Mouse (Mus musculus) frontal cortex, adult 2 months (tissue): ENCODE data around the gene Insm1. TPM values are rescaled to one million over a fixed set of nuclear protein-coding genes. Genes with fewer than 3 reads are reported as not detected.

Source experiments
- DNase-seq, 2 experiments: peaks; one replicate each; pipeline ENCODE4 v3.0.0; 2022; ENCODE audit warnings: low spot score in 1 of 2; ENCODE audit errors: extremely low spot score in 1 of 2
- polyA plus RNA-seq: library from polyadenylated mRNA; depleted of rRNA; stranded (reverse); fragments of >200 nt; gene quantifications from 2 replicates; pipeline ENCODE4 v1.2.3, GENCODE M21; 2012; rRNA removed

Insm1 gene
- 6.4 and 8.0 TPM in 2 replicates for polyA plus RNA-seq

- no peak for DNase-seq
Measured at GRCm38 (mm10) chr2:146221076-146221928, at the start of gene Insm1. Gene Insm1, plus strand, starts transcription at chr2:146221921.

DNA sequence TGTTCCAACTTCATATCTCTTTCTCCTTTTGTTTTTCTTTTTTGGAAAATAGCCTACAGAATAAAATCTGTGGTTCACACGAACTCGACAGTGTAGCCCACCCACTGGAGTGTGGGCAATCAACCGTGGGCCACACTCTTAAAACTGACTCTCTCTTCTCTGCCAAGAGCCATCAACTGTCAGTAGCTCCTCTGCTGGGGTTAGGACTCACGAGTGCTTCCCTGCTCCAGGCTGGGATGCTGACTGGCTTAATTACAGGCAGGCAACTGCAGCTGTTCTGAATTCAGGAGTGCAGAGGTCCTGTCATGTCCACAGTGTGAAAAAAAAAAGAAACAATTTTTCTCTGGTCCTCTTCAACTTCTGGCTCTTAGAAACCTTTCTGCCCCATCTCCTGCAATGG is 49.6 kb upstream of the Insm1 start:
- no peak for DNase-seq

DNA sequence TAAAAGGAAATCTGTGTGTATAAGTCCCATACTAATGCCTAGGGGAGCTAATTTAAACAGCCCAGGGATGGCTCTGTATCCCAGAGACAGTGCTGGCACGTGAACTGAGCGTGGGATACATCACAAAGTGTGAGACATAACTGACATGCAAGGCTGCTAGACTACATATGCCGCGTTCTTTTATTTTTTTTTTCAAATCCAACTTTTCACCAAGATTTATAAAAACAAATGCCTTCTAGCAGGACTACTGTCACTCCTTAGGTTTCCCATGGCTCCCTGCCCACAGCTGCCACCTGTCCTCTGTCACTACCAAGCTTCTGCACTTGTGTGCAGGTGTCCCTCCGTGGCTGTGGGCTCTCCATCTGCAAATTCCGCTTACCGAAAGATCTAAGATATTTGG is 47.5 kb upstream of the Insm1 start:
- peak; percentile 31 to 64 for DNase-seq

GRCm38 (mm10) chr2:146178718-146179117 is 43.0 kb upstream of the Insm1 start:
- no peak for DNase-seq

- no peak for DNase-seq
Measured at GRCm38 (mm10) chr2:146183830-146184793, 37.6 kb upstream of the Insm1 start.

DNA sequence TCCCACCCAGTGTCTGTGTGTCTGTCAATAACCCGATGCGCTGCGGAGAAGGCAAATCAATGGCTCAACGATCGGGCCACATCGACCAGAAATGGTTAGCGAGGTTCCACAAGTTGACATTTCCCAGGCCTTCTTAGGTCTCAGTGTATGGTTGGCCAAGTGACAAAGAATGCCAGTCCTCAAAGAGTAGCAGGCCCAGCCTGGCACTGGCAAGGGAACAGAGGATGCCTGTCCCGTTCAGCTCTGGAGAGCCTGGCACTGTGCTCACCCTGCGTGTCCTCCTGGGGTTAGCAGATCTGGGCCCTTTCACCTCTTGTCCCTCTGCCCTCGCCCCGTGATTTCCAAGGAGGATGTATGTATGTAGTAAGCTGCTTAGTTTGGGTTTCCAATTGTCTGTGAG is 25.6 kb upstream of the Insm1 start:
- DNase-seq: no peak

DNA sequence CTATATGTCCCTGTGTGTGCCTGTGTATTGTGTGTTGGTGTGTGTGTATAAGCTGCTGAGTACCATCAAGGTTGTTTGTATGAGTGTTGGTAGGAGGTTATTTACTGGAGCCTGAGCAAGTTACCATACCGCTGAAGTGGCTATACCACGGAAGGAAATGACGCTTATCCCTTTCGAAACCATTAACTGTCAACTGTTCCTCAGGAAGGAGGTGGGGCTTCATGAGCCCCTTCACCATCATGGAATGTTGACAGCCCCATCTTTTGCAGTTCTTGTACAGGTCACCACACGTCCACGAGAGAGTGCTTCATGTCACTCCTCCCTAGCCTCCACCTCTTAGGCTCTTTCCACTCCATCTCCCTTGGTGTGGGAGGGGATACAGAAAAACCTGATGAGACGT is 23.8 kb upstream of the Insm1 start:
- no peak for DNase-seq

DNA sequence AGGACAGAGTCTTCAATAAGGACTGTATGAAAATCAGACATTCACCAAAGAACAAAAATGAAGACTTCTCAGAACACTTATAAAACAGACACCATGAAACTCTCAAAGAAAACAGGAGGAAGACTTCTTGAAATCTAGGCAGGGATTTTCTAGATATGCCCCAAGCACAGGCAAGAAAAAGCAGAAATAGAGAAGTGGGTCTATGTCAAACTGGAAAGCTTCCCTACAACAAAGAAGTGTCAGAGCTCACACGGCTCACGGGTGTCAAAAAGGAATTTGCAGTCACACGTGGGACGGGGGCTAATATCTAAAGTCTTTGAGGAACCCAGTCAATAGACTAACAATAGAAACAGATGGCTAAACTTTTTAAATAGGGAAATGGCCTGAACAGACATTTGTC is 10.8 kb upstream of the Insm1 start:
- DNase-seq: no peak

DNA sequence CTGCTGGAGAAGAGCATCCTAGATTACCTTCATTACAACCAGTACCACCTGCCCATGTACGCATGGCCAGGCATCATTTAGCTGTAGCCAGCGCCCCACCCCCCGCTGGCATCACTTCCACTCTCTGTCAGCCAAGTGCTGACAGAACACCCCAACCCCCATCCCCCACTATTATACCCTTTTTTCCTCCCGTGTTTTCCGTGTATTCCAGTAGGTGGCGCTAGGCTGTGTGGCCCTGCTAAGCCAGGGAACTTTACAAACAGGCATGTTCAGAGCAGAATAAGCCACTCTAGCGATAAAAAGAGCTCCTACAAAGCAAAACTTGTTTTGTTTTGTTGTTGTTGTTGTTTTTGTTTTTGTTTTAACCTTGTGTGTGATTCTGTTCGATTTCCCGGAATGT is 7.0 kb upstream of the Insm1 start:
- DNase-seq: peak in 1 of 2 experiments; percentile 79

DNA sequence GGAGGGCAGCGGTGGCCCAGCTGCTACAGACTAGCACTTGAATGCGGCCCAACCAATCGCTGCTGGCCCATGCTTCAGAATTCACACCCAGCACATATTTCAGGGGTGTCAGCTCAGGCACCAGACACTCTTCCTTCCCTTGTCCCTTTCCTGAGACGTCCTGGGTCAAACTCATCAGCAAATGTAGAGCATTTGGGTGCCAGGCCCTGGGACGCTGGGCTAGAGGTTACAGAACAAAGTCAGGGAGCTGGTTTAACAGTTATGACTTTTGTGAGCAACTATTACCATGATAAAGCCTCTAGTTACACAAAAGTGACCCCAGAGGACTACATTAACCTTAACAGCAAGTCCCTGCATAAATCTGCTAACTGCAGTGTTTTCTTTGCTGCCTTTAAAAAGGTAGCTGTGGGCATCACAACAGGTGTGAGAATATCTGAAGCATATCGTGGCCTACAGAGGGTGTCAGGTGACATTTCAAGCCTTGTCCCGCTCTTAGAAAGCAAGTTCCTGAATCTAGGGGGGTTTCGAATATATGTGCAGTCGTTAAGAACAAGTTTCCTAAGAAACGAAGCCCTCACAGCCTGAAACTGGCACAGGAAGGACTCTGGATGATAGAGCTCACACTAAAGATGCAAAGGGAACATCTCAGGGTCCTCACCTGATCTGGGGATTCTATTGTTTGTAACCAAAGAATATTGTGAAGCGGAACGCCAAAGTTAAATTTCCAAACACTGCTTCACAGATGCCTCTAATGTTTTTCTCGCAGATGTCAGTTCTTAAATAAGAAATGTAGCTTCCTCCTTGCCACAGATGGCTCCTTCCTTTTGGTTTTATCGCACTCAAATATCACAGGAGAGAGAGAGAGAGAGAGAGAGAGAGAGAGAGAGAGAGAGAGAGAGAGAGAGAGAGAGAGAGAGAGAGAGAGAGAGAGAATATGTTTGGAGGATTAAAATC is 5.3 kb upstream of the Insm1 start:
- peak in 1 of 2 experiments; percentile 19 for DNase-seq

- peak in 1 of 2 experiments; percentile 12 for DNase-seq
Measured at GRCm38 (mm10) chr2:146217227-146217980, 4.3 kb upstream of the Insm1 start.

- DNase-seq: no peak
Measured at GRCm38 (mm10) chr2:146218161-146218691, 3.5 kb upstream of the Insm1 start.

DNA sequence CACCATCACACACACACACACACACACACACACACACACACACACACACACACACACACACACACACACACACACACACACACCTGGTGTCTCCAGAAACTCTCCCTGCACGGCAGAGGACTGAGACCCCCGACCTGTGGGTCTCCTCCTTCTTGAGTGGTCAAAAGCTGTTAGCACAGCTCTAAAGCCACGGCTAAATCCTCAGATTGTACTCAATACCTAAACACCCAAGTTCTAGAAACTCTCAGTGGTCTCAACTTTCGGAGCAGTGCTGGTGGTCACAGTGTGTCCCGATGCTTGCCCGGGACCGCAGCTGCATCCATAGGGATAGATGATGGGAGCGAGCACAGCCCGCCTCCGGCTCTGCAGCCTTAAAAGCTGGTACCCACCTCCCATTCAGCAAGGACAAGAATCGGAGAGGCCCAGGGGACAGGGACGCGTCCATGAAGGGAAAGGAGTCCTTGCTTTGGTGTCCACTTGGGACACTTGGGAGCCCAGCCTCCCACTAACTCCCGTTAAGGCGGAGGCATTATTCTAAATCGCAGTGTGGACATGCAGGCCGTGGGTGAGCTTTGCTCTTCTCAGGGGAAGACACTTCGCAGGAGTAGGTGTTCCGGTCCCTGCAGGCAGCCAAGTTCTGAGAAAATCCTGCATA is 2.7 kb upstream of the Insm1 start:
- peak in 1 of 2 experiments; percentile 42 for DNase-seq

DNA sequence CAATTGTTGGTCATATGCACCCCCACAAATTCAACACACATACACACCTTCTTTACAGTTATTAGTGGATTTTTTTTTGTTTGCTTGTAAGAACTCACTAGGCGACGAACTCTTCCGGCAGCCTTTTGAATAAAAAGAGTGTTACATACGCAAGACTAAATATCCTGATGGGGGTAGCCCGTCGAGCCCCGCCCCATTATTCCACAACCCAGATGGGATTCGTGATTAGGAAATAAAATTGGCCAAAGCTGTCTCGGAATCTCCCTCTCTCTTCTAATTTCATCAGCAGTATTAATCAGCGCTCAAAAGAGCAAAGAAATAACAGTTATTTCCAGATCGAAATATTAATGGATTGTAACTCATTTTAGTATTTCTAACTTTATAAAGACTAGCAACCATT is 1.9 kb upstream of the Insm1 start:
- no peak for DNase-seq

DNA sequence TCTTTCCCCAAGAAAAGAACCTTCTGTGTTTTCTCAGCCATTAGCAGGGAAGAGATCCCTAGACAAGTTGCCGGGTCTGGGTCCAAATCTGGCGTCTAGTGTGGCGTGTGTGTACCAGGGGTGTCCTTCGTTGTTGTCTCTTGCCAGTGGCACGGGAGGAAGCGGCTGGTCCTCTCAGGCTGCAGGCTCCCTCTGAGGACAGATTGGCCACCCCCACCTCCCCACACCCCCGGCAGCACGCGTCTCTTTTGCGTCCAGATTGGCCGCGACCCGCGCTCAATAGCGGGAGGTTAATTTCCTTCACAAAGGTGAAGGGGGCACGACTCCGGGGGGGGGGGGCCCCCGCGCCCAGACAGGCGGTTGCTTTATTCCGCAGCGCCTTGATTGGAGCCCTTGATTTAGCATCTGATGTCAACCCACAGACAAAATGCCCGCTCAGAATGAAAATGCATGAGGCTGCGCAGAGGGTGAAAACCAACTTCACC is 1.1 kb upstream of the Insm1 start:
- no peak for DNase-seq

DNA sequence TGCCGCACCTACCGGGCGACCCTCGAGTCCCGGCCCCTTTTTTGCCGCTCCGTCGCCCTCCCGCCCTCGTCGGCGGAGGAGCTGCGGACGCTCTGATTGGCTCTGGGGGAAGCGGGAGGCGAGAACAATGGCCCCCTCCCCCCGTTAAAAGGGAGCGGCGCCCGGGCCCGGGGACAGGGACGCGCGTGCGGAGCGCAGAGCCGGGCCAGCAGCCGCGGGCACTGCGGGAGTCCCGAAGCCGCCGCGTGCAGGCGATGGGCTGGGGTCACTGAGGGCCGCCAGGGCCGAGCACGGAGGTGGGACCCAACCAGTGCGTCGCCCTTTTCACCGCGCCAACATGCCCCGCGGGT is 183 bp downstream of the Insm1 start:
- DNase-seq: peak in 1 of 2 experiments; percentile 57

DNA sequence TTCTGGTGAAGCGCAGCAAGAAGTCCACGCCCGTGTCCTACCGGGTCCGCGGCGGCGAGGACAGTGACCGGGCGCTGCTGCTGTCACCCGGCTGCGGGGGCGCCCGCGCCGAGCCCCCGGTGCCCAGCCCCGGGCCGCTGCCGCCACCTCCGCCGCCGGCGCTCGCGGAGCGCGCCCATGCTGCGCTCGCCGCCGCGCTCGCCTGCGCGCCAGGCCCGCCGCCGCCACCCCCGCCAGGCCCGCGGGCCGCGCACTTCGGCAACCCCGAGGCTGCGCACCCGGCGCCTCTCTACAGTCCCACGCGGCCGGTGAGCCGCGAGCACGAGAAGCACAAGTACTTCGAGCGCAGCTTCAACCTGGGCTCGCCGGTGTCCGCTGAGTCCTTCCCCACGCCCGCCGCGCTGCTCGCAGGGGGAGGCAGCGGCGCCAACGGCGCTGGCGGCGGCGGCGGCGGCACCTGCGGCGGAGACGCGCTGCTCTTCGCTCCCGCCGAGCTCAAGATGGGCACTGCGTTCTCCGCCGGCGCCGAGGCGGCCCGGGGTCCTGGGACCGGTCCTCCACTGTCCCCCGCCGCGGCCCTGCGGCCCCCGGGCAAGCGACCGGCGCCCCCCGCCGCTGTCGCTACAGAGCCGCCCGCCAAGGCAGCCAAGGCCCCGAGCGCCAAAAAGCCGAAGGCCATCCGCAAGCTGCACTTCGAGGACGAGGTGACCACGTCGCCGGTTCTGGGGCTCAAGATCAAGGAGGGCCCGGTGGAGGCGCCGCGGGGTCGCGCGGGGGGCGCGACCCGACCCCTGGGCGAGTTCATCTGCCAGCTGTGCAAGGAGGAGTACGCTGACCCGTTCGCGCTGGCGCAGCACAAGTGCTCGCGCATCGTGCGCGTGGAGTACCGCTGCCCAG is 806 bp downstream of the Insm1 start:
- DNase-seq: no peak
